Mouse (Mus musculus): ENCODE measurements around the gene Vsig10l. TPM values are rescaled to one million over a fixed set of nuclear protein-coding genes. Genes with fewer than 3 reads are reported as not detected.

Gene Vsig10l
- total and polyA plus RNA-seq, 2 experiments from 2014 or later: 13.8 to 16.9 TPM

GRCm38 (mm10) chr7:43453599-43454355 is 9.2 kb upstream of the Vsig10l start:
- DNase-seq (no peak), ATAC-seq (no peak)
- Histone ChIP-seq H3K36me3 (ENCODE audit: insufficient read depth) (peaks cover 26% of the 10 kb centered on the region), H3K4me1 (ENCODE audit: insufficient read depth) (no peaks in the 10 kb centered on the region), H3K27me3 (ENCODE audit: insufficient read depth, low read length) (no peaks in the 10 kb centered on the region), H3K27ac (ENCODE audit: low read depth, low read length) (no peak overlapping the region), H3K4me2 (ENCODE audit: low read depth) (no peak overlapping the region), H3K9ac (no peak overlapping the region), H3K4me3 (ENCODE audit: low read depth, low read length) (no peak overlapping the region), H3K9me3 (ENCODE audit: low read length) (no peaks in the 10 kb centered on the region)
- TF ChIP-seq CTCF (IDR thresholded peaks at IDR 0.05; ENCODE audit: low read depth): no peak
- WGBS: 87% methylated on average over 14 of the region's 14 CpGs

DNA sequence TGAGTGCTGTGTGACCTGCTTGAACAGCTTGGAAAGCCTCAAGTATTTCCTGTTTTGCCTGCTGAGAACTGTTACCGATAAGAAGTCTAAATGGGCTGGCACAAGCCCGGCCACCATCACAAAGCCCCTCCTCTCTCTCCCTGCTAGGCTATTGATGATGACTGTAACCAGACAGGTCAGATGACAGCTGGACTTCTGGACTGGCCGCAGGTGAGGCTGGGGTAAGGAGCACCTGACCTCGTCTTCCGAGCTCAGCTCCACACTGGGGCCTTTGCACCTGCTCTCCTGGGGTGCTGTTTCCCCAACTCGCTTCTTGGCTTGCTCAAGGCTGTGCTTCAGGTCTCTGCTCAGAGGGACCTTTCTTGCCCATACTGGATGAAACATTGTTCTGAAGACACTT is 8.6 kb upstream of the Vsig10l start:
- 91% methylated on average over 6 of the region's 6 CpGs for WGBS
- H3K4me1 ChIP-seq (ENCODE audit: insufficient read depth): no peaks in the 10 kb centered on the region
- no peak for TF ChIP-seq CTCF (IDR thresholded peaks at IDR 0.05; ENCODE audit: low read depth)

DNA sequence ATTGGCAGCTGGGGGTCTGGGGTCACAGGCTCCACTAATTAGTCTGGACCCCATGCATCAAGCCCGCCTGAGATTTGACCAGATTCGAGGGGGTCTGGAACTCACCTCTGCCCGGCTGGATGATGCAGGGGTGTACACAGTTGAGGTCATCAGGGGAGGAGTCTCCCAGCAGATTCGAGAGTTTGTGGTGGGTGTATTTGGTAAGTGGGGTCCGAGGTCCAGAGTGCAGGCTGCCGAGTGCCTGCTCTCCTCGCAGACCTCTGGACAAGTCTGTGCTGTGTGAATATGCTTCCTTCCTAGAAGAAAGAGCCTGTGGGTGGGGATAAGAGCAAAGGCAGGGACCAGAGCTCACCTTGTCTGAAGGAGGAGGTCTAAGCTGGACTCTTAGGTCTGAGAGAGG is 1.0 kb downstream of the Vsig10l start:
- DNase-seq (no peak), ATAC-seq (no peak)
- no peaks in the 10 kb centered on the region for H3K27me3 ChIP-seq (ENCODE audit: insufficient read depth, low read length)
- H3K9me3 ChIP-seq (ENCODE audit: low read length): no peaks in the 10 kb centered on the region
- WGBS: 79% methylated on average over 7 of the region's 7 CpGs
- no peak overlapping the region for H3K9ac ChIP-seq
- H3K4me2 ChIP-seq (ENCODE audit: low read depth): no peak overlapping the region
- H3K36me3 ChIP-seq (ENCODE audit: insufficient read depth): no peaks in the 10 kb centered on the region
- no peak for TF ChIP-seq CTCF (IDR thresholded peaks at IDR 0.05; ENCODE audit: low read depth)
- no peak overlapping the region for H3K4me3 ChIP-seq (ENCODE audit: low read depth, low read length)
- no peaks in the 10 kb centered on the region for H3K4me1 ChIP-seq (ENCODE audit: insufficient read depth)
- no peak overlapping the region for H3K27ac ChIP-seq (ENCODE audit: low read depth, low read length)

More for the DNA sequence above, 8.6 kb upstream of the Vsig10l start:
- no peaks in the 10 kb centered on the region for H3K9me3 ChIP-seq (ENCODE audit: low read length)
- no peak overlapping the region for H3K4me2 ChIP-seq (ENCODE audit: low read depth)
- ATAC-seq (no peak), DNase-seq (no peak)
- H3K27ac ChIP-seq (ENCODE audit: low read depth, low read length): no peak overlapping the region
- no peak overlapping the region for H3K9ac ChIP-seq
- no peaks in the 10 kb centered on the region for H3K27me3 ChIP-seq (ENCODE audit: insufficient read depth, low read length)
- H3K4me3 ChIP-seq (ENCODE audit: low read depth, low read length): no peak overlapping the region
- peaks cover 26% of the 10 kb centered on the region for H3K36me3 ChIP-seq (ENCODE audit: insufficient read depth)

DNA sequence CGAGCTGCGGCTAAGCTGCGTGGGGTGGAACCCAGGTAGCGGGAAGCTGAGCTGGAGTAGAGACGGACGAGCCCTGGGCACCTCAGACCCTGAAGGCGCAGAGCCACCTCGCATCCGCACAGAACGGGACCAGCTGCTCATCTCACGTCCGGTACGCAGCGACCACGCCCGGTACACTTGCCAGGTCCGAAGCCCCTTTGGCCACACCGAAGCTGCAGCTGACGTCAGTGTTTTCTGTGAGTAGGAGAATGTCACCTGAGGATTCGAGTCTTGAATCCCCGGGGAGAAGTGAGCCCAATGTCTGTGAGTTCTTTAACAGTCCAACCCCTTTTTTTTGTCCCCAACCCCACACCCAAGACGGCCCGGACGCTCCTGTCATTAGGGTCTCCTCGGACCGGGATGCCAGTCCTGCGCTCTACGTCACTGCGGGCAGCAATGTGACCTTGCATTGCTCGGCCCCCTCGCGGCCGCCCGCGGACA is 2.0 kb downstream of the Vsig10l start:
- H3K36me3 ChIP-seq (ENCODE audit: insufficient read depth): no peaks in the 10 kb centered on the region
- no peak overlapping the region; the same call in 1 of the 2 replicates for H3K27ac ChIP-seq (ENCODE audit: low read depth, low read length)
- H3K4me3 ChIP-seq (ENCODE audit: low read depth, low read length): peak overlapping the region; percentile 44
- 9% methylated on average over 35 of the region's 35 CpGs for WGBS
- no peaks in the 10 kb centered on the region for H3K9me3 ChIP-seq (ENCODE audit: low read length)
- H3K9ac ChIP-seq: peak overlapping the region; percentile 59
- peak overlapping the region; percentile 84 for H3K4me2 ChIP-seq (ENCODE audit: low read depth)
- ATAC-seq (0 out of 2 replicates have a peak, but pooled peaks have one; percentile 0), DNase-seq (no peak)
- H3K27me3 ChIP-seq (ENCODE audit: insufficient read depth, low read length): no peaks in the 10 kb centered on the region
- no peak for TF ChIP-seq CTCF (IDR thresholded peaks at IDR 0.05; ENCODE audit: low read depth)
- no peaks in the 10 kb centered on the region for H3K4me1 ChIP-seq (ENCODE audit: insufficient read depth)

DNA sequence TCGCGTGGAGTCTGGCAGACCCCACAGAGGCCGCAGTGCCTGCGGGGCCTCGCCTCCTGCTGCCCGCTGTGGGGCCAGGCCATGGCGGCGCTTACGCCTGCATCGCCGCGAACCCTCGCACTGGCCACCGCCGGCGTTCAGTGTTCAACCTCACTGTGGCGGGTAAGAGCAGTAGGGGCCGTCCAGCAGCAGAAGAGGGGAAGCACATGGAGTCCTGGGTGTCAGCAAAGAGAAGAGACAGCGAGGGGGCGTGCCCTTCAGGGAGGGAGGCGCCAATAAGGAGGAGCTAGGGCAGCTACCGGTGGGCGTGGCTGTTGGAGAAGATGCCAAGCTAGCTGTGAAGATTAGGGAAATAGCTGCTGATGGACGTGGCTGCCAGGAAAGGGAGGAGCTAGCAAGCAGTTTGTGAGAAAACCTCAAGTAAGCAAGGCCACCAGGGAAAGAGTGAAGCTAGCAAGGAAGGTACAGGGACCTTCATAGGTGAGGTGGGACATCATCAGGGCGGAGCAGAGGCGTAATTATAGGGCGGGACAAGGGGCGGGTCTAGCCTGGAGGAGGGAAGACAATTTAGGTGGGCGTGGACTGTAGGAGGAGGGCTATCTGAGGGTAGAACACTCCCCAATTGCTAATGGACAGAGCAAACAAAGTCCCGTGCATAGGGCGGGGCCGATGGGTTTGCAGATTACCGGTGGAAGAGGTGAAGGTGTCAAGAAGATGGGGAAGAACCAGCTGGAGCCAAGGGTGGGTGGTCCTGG is 2.6 kb downstream of the Vsig10l start:
- no peaks in the 10 kb centered on the region for H3K27me3 ChIP-seq (ENCODE audit: insufficient read depth, low read length)
- peak overlapping the region; percentile 84 for H3K4me2 ChIP-seq (ENCODE audit: low read depth)
- H3K9ac ChIP-seq: peak overlapping the region; percentile 59
- no peaks in the 10 kb centered on the region for H3K9me3 ChIP-seq (ENCODE audit: low read length)
- TF ChIP-seq CTCF (IDR thresholded peaks at IDR 0.05; ENCODE audit: low read depth): peak; percentile 56
- H3K36me3 ChIP-seq (ENCODE audit: insufficient read depth): no peaks in the 10 kb centered on the region
- H3K4me3 ChIP-seq (ENCODE audit: low read depth, low read length): peak overlapping the region; percentile 44
- no peak overlapping the region; the same call in 1 of the 2 replicates for H3K27ac ChIP-seq (ENCODE audit: low read depth, low read length)
- WGBS: 1% methylated on average over 33 of the region's 33 CpGs
- ATAC-seq (peak; percentile 78), DNase-seq (peak; percentile 88)
- H3K4me1 ChIP-seq (ENCODE audit: insufficient read depth): no peaks in the 10 kb centered on the region

- DNase-seq: peak; percentile 86
- Histone ChIP-seq H3K4me3 (ENCODE audit: low read depth, low read length) (peak overlapping the region; percentile 44), H3K9me3 (ENCODE audit: low read length) (no peaks in the 10 kb centered on the region), H3K27ac (ENCODE audit: low read depth, low read length) (0 out of 2 replicates have a peak overlapping the region, but pooled peaks have one; percentile 15), H3K4me1 (ENCODE audit: insufficient read depth) (no peaks in the 10 kb centered on the region), H3K27me3 (ENCODE audit: insufficient read depth, low read length) (no peaks in the 10 kb centered on the region), H3K9ac (peak overlapping the region; percentile 43), H3K36me3 (ENCODE audit: insufficient read depth) (no peaks in the 10 kb centered on the region), H3K4me2 (ENCODE audit: low read depth) (peak overlapping the region; percentile 84)
- 3% methylated on average over 33 of the region's 33 CpGs for WGBS
- peak; percentile 82 for ATAC-seq
- peak; percentile 94 for TF ChIP-seq CTCF (IDR thresholded peaks at IDR 0.05; ENCODE audit: low read depth)
Observed at GRCm38 (mm10) chr7:43466099-43466694, 3.2 kb downstream of the Vsig10l start.
